Mouse (Mus musculus): ENCODE data around the gene Gnao1. TPM values are rescaled to one million over a fixed set of nuclear protein-coding genes. Genes with fewer than 3 reads are reported as not detected.

Gnao1 gene
- polyA plus RNA-seq, 1 experiment, result 4.1 TPM

- no peak overlapping the region for H3K4me3 ChIP-seq (replicated peaks; ENCODE audit: control insufficient read depth, low read depth, low read length)
- no peaks in the 10 kb centered on the region for H3K4me1 ChIP-seq (ENCODE audit: control insufficient read depth, insufficient read depth, low read length)
- no peak for TF ChIP-seq POLR2A (IDR thresholded peaks at IDR 0.05; ENCODE audit: borderline replicate concordance, control insufficient read depth, low read depth, low read length)
- no peak for TF ChIP-seq CTCF (IDR thresholded peaks at IDR 0.05; ENCODE audit: control insufficient read depth, insufficient read depth, low read length)
- 86% methylated on average over 1 of the region's 1 CpGs for WGBS
- H3K27ac ChIP-seq (ENCODE audit: control insufficient read depth, insufficient read depth, low read depth, low read length, poor library complexity), result no peak overlapping the region
Measured at GRCm38 (mm10) chr8:93946397-93946796, 136.6 kb downstream of the Gnao1 start.

- no peak for TF ChIP-seq CTCF (IDR thresholded peaks at IDR 0.05; ENCODE audit: control insufficient read depth, insufficient read depth, low read length)
- TF ChIP-seq POLR2A (IDR thresholded peaks at IDR 0.05; ENCODE audit: borderline replicate concordance, control insufficient read depth, low read depth, low read length), result no peak
- 80% methylated on average over 14 of the region's 14 CpGs for WGBS
- H3K4me1 ChIP-seq (ENCODE audit: control insufficient read depth, insufficient read depth, low read length), result no peaks in the 10 kb centered on the region
- no peak overlapping the region for H3K4me3 ChIP-seq (replicated peaks; ENCODE audit: control insufficient read depth, low read depth, low read length)
- no peak overlapping the region for H3K27ac ChIP-seq (ENCODE audit: control insufficient read depth, insufficient read depth, low read depth, low read length, poor library complexity)
Measured at GRCm38 (mm10) chr8:93950133-93950532, 140.4 kb downstream of the Gnao1 start.

GRCm38 (mm10) chr8:93952511-93952910, 142.7 kb downstream of the Gnao1 start:
- H3K27ac ChIP-seq (ENCODE audit: control insufficient read depth, insufficient read depth, low read depth, low read length, poor library complexity), result no peak overlapping the region
- H3K4me1 ChIP-seq (ENCODE audit: control insufficient read depth, insufficient read depth, low read length), result no peaks in the 10 kb centered on the region
- no peak overlapping the region for H3K4me3 ChIP-seq (replicated peaks; ENCODE audit: control insufficient read depth, low read depth, low read length)
- TF ChIP-seq POLR2A (IDR thresholded peaks at IDR 0.05; ENCODE audit: borderline replicate concordance, control insufficient read depth, low read depth, low read length) (no peak), CTCF (IDR thresholded peaks at IDR 0.05; ENCODE audit: control insufficient read depth, insufficient read depth, low read length) (no peak)
- 80% methylated on average over 9 of the region's 9 CpGs for WGBS

GRCm38 (mm10) chr8:93958402-93958801, 148.6 kb downstream of the Gnao1 start:
- H3K27ac ChIP-seq (ENCODE audit: control insufficient read depth, insufficient read depth, low read depth, low read length, poor library complexity), result no peak overlapping the region
- TF ChIP-seq POLR2A (IDR thresholded peaks at IDR 0.05; ENCODE audit: borderline replicate concordance, control insufficient read depth, low read depth, low read length) (no peak), CTCF (IDR thresholded peaks at IDR 0.05; ENCODE audit: control insufficient read depth, insufficient read depth, low read length) (no peak)
- 80% methylated on average over 9 of the region's 9 CpGs for WGBS
- no peak overlapping the region for H3K4me3 ChIP-seq (replicated peaks; ENCODE audit: control insufficient read depth, low read depth, low read length)
- H3K4me1 ChIP-seq (ENCODE audit: control insufficient read depth, insufficient read depth, low read length), result no peaks in the 10 kb centered on the region

GRCm38 (mm10) chr8:93960909-93961308, 151.1 kb downstream of the Gnao1 start:
- H3K4me3 ChIP-seq (replicated peaks; ENCODE audit: control insufficient read depth, low read depth, low read length), result no peak overlapping the region
- H3K27ac ChIP-seq (ENCODE audit: control insufficient read depth, insufficient read depth, low read depth, low read length, poor library complexity), result no peak overlapping the region
- no peaks in the 10 kb centered on the region for H3K4me1 ChIP-seq (ENCODE audit: control insufficient read depth, insufficient read depth, low read length)
- WGBS, result 91% methylated on average over 6 of the region's 6 CpGs
- no peak for TF ChIP-seq POLR2A (IDR thresholded peaks at IDR 0.05; ENCODE audit: borderline replicate concordance, control insufficient read depth, low read depth, low read length)
- TF ChIP-seq CTCF (IDR thresholded peaks at IDR 0.05; ENCODE audit: control insufficient read depth, insufficient read depth, low read length), result no peak

- 86% methylated on average over 6 of the region's 6 CpGs for whole genome bisulfite sequencing
- Histone ChIP-seq H3K4me1 (ENCODE audit: control insufficient read depth, insufficient read depth, low read length) (no peaks in the 10 kb centered on the region), H3K27ac (ENCODE audit: control insufficient read depth, insufficient read depth, low read depth, low read length, poor library complexity) (no peak overlapping the region), H3K4me3 (replicated peaks; ENCODE audit: control insufficient read depth, low read depth, low read length) (no peak overlapping the region)
- TF ChIP-seq CTCF (IDR thresholded peaks at IDR 0.05; ENCODE audit: control insufficient read depth, insufficient read depth, low read length) (no peak), POLR2A (IDR thresholded peaks at IDR 0.05; ENCODE audit: borderline replicate concordance, control insufficient read depth, low read depth, low read length) (no peak)
Measured at GRCm38 (mm10) chr8:93968293-93968692, 158.5 kb downstream of the Gnao1 start.

- no peak overlapping the region for H3K4me3 ChIP-seq (replicated peaks; ENCODE audit: control insufficient read depth, low read depth, low read length)
Measured at GRCm38 (mm10) chr8:93969626-93970340, 160.0 kb downstream of the Gnao1 start.

GRCm38 (mm10) chr8:93971451-93971850, 161.7 kb downstream of the Gnao1 start:
- H3K27ac ChIP-seq (ENCODE audit: control insufficient read depth, insufficient read depth, low read depth, low read length, poor library complexity), result no peak overlapping the region
- TF ChIP-seq CTCF (IDR thresholded peaks at IDR 0.05; ENCODE audit: control insufficient read depth, insufficient read depth, low read length) (no peak), POLR2A (IDR thresholded peaks at IDR 0.05; ENCODE audit: borderline replicate concordance, control insufficient read depth, low read depth, low read length) (no peak)
- H3K4me3 ChIP-seq (replicated peaks; ENCODE audit: control insufficient read depth, low read depth, low read length), result no peak overlapping the region
- H3K4me1 ChIP-seq (ENCODE audit: control insufficient read depth, insufficient read depth, low read length), result no peaks in the 10 kb centered on the region
- WGBS, result 89% methylated on average over 10 of the region's 10 CpGs

More at GRCm38 (mm10) chr8:93969626-93970340, 160.0 kb downstream of the Gnao1 start:
- TF ChIP-seq CTCF (IDR thresholded peaks at IDR 0.05; ENCODE audit: control insufficient read depth, insufficient read depth, low read length), result no peak
- H3K27ac ChIP-seq (ENCODE audit: control insufficient read depth, insufficient read depth, low read depth, low read length, poor library complexity), result no peak overlapping the region
- no peaks in the 10 kb centered on the region for H3K4me1 ChIP-seq (ENCODE audit: control insufficient read depth, insufficient read depth, low read length)
- WGBS, result 80% methylated on average over 7 of the region's 7 CpGs

- Histone ChIP-seq H3K27ac (ENCODE audit: control insufficient read depth, insufficient read depth, low read depth, low read length, poor library complexity) (no peak overlapping the region), H3K4me3 (replicated peaks; ENCODE audit: control insufficient read depth, low read depth, low read length) (no peak overlapping the region), H3K4me1 (ENCODE audit: control insufficient read depth, insufficient read depth, low read length) (no peaks in the 10 kb centered on the region)
- 92% methylated on average over 5 of the region's 5 CpGs for WGBS
- TF ChIP-seq POLR2A (IDR thresholded peaks at IDR 0.05; ENCODE audit: borderline replicate concordance, control insufficient read depth, low read depth, low read length), result no peak
- no peak for TF ChIP-seq CTCF (IDR thresholded peaks at IDR 0.05; ENCODE audit: control insufficient read depth, insufficient read depth, low read length)
Measured at GRCm38 (mm10) chr8:93972211-93972610, 162.4 kb downstream of the Gnao1 start.
